Mouse (Mus musculus) thymus, adult 2 months (tissue): Measurements from ENCODE around the gene Zfp385b. TPM values are rescaled to one million over a fixed set of nuclear protein-coding genes. Genes with fewer than 3 reads are reported as not detected.

Experiments
- DNase-seq: peaks from one replicate; pipeline ENCODE4 v3.0.0; 2021
- H3K27ac ChIP-seq: fragments of 200-500 bp; 2 replicates; pipeline ENCODE4 v1.5.1; 2012; ENCODE audit warnings: low read length, control low read depth; ENCODE audit not compliant: control insufficient read depth, insufficient read depth
- H3K27me3 ChIP-seq: fragments of 200-500 bp; 2 replicates; pipeline ENCODE4 v1.6.1; 2012; ENCODE audit warnings: mild to moderate bottlenecking, low read length, moderate library complexity, mixed read lengths; ENCODE audit not compliant: control insufficient read depth, insufficient read depth
- H3K36me3 ChIP-seq: fragments of 200-500 bp; 2 replicates; pipeline ENCODE4 v1.6.1; 2012; ENCODE audit warnings: mild to moderate bottlenecking, low read length, moderate library complexity; ENCODE audit not compliant: control insufficient read depth, insufficient read depth
- H3K4me1 ChIP-seq: fragments of 200-500 bp; replicated peaks from 2 replicates; pipeline ENCODE4 v1.6.1; 2012; ENCODE audit warnings: low read length; ENCODE audit not compliant: control insufficient read depth, insufficient read depth
- H3K4me3 ChIP-seq: fragments of 200-500 bp; 2 replicates; pipeline ENCODE4 v1.5.1; 2012; ENCODE audit warnings: mild to moderate bottlenecking, low read length, control low read depth, moderate library complexity; ENCODE audit not compliant: control insufficient read depth, insufficient read depth
- CTCF ChIP-seq: fragments of 200-500 bp; IDR thresholded peaks from 2 replicates; pipeline ENCODE4 v1.5.1; 2012; ENCODE audit warnings: mild to moderate bottlenecking, control low read depth, low read length, moderate library complexity, borderline replicate concordance; ENCODE audit not compliant: control insufficient read depth, poor library complexity, insufficient read depth; ENCODE audit errors: extremely low read depth
- POLR2A ChIP-seq: fragments of 200-500 bp; IDR thresholded peaks from 2 replicates; pipeline ENCODE4 v1.6.1; 2012; ENCODE audit warnings: mild to moderate bottlenecking, low read length, control low read depth, moderate library complexity; ENCODE audit not compliant: control insufficient read depth, poor library complexity, insufficient read depth; ENCODE audit errors: extremely low read depth
- WGBS: fragments of 180-500 bp; shearing (Covaris S2); methylation state at CpG from one replicate; pipeline ENCODE4 v1.1.7; 2018; 5-methylcytosine and 5-hydroxymethylcytosine counted together
- polyA plus RNA-seq: library from polyadenylated mRNA; depleted of rRNA; stranded (reverse); fragments of >200 nt; gene quantifications from 2 replicates; pipeline ENCODE4 v1.2.3, GENCODE M21; 2012

Zfp385b gene
- polyA plus RNA-seq, 1 experiment, result 0.84 TPM

DNA sequence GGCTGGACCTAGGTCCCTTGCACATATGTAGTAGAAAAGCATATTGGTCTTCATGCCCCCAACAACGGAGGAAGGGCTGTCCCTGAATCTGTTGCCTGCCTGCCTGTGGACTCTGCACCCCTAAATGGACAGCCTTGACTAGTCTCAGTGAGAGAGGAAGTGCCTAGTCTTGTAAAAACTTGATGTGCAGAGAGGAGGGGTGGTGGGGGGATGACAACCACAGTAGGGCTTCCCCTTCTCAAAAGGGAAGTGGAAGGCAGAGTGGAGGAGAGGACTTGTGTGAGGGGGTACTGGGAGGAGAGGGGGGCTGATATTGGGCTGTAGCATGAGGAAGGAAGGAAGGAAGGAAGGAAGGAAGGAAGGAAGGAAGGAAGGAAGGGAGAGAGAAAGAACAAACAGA, 107.7 kb downstream of the Zfp385b start:
- Histone ChIP-seq H3K4me1 (no peaks in the 10 kb centered on the region), H3K4me3 (no peak overlapping the region), H3K27ac (no peak overlapping the region), H3K36me3 (no peaks in the 10 kb centered on the region), H3K27me3 (no peaks in the 10 kb centered on the region)
- DNase-seq, result no peak
- TF ChIP-seq CTCF, result no peak
- no peak for TF ChIP-seq POLR2A
- 79% methylated on average over 1 of the region's 1 CpGs for WGBS

DNA sequence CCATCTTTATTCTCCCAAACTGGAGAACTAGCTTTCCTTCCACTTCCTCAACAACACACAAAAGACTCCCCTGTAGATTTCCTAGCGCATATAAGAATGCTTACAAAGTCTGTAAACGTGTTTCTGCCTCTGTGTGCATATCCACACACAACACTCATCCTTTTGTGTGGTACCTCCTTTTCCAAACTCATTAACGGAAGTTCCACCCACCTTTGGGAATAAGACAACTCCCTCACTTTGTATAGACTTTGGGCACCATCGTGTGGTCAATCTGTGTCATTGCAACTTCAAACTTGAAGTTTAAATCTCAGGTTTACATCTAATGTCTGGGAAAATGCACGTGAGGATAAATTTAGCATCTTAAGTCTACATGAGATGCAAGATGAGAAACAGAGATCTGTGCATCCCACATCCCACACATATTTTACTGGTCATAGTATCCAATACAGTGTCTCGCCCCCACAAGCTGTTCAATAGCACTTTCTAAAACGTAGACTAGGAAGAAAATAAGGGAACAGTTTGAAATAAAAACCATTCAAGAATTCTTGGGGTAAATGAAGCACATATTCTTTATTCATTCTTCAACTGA, 110.1 kb downstream of the Zfp385b start:
- whole genome bisulfite sequencing, result 31% methylated on average over 7 of the region's 7 CpGs
- Histone ChIP-seq H3K4me3 (no peak overlapping the region), H3K4me1 (no peaks in the 10 kb centered on the region), H3K36me3 (no peaks in the 10 kb centered on the region), H3K27ac (no peak overlapping the region), H3K27me3 (no peaks in the 10 kb centered on the region)
- TF ChIP-seq CTCF, result no peak
- no peak for TF ChIP-seq POLR2A
- no peak for DNase-seq

DNA sequence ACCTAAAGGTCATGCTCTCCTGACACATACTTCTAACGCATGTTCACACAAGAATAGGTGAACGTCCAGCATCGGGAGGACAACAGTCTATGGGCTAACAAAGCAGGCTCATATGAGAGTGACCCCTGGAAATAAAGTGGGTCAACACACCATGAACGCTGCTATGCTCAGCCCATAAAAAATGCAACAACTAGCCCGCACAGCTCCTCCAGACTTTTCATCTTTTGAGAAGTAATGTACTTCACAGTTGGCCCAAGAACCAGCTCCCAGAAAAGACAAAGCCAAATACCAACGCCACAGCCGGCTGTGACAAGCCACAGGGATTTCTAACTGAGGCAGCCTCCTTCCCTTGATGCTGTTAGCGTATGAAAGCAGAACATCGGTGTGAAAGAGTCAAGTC, 112.3 kb downstream of the Zfp385b start:
- TF ChIP-seq POLR2A (no peak), CTCF (no peak)

GRCm38 (mm10) chr2:77705476-77705875, 114.0 kb downstream of the Zfp385b start:
- no peaks in the 10 kb centered on the region for H3K36me3 ChIP-seq
- TF ChIP-seq POLR2A, result no peak
- no peak for TF ChIP-seq CTCF

More for the DNA sequence above, 112.3 kb downstream of the Zfp385b start:
- H3K27me3 ChIP-seq, result no peaks in the 10 kb centered on the region
- H3K4me1 ChIP-seq, result no peaks in the 10 kb centered on the region
- no peak overlapping the region for H3K4me3 ChIP-seq
- no peak for DNase-seq
- no peak overlapping the region for H3K27ac ChIP-seq
- H3K36me3 ChIP-seq, result no peaks in the 10 kb centered on the region
- WGBS, result 86% methylated on average over 9 of the region's 9 CpGs

DNA sequence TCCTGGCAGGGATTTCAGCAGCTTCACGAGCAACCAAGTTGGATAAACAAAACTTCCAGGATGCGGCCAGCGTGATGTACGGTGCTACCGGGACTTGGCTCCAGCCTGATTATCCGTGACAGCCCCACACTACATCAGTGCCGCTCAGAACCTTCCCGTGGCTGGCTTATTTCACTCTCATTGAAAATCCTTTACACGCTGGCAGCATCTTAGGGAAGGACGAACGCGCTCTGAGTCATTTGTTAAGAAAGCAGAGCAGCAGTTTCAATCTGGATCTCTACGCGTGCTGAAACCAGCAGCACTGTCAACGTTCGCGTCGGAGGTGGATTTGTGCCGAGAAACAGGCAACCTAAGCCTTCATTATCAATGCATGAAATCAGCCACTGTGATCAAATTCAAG, 116.4 kb downstream of the Zfp385b start:
- Histone ChIP-seq H3K4me3 (no peak overlapping the region), H3K4me1 (no peaks in the 10 kb centered on the region), H3K27ac (no peak overlapping the region), H3K36me3 (no peaks in the 10 kb centered on the region), H3K27me3 (no peaks in the 10 kb centered on the region)
- no peak for DNase-seq
- TF ChIP-seq POLR2A (no peak), CTCF (no peak)
- WGBS, result 78% methylated on average over 19 of the region's 19 CpGs

More at GRCm38 (mm10) chr2:77705476-77705875, 114.0 kb downstream of the Zfp385b start:
- Histone ChIP-seq H3K27ac (no peak overlapping the region), H3K4me1 (no peaks in the 10 kb centered on the region), H3K4me3 (no peak overlapping the region), H3K27me3 (no peaks in the 10 kb centered on the region)
- 80% methylated on average over 2 of the region's 2 CpGs for WGBS
- no peak for DNase-seq

- no peak overlapping the region for H3K4me3 ChIP-seq
- no peak for DNase-seq
- 88% methylated on average over 8 of the region's 8 CpGs for WGBS
- no peak overlapping the region for H3K27ac ChIP-seq
- H3K4me1 ChIP-seq, result no peaks in the 10 kb centered on the region
- no peak for TF ChIP-seq CTCF
- no peaks in the 10 kb centered on the region for H3K27me3 ChIP-seq
- H3K36me3 ChIP-seq, result no peaks in the 10 kb centered on the region
These were observed 128.3 kb downstream of the Zfp385b start for GRCm38 (mm10) chr2:77691174-77691573.

DNA sequence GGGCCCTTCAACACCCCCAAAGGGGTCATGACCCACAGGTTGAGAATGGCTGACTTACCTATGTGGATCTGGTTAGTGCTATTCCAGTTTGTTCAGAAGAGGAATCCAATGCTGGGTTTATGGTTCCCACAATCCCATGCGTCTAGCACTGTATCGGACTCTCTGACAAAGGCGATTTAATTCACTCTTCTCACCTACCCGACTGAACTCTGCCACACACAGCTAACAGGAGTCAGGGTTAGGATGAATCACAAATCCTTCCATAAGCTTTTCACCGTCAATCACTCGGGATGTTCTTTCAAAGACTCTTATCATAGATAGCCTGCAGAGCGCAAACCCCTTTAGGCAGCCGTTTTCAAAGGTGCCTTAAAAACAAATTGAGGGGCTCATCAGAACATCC, 129.1 kb downstream of the Zfp385b start:
- DNase-seq, result no peak
- no peak overlapping the region for H3K4me3 ChIP-seq
- H3K4me1 ChIP-seq, result no peaks in the 10 kb centered on the region
- no peaks in the 10 kb centered on the region for H3K36me3 ChIP-seq
- H3K27me3 ChIP-seq, result no peaks in the 10 kb centered on the region
- WGBS, result 95% methylated on average over 8 of the region's 8 CpGs
- no peak for TF ChIP-seq CTCF
- no peak for TF ChIP-seq POLR2A
- H3K27ac ChIP-seq, result no peak overlapping the region
